Comparison of ENCODE assay signal across 8 mouse cellular contexts in the genomic region with DNA sequence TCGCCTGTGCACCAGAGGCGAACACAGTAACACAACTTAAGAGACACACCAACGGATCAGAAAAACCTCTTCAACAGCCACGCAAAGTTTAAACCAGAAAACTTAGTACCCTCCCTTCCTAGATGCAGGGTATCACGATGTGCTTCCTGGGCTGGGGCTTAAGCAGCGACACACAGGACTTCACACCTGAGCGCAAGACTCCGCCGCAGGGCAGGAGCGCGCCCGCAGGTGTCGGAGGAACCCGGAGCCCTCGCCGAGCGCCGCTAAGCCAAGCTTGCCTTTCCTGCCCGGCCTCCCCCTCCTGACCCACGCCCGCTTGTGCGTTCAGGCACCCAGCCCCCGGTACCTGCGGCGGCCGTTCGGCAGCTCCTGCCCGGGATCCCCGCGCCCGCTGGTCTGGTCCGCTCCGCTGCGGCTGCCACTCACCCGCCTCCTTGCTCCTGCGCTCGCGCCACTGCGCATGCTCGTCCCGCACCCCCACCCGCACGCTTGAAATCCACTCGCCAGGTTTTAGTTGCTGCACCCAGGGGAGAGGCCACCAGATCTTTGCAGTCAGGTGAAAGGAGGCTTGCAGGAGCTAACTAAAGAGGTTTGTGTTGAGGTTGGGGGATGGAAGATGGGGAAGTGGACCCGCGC. TPM values are rescaled to one million over a fixed set of nuclear protein-coding genes. Genes with fewer than 3 reads are reported as not detected.
A peak's percentile ranks its signal among the peaks of the same experiment; 100 is the strongest.
DNase-seq lines count a peak whose midpoint lies in the region; ATAC-seq and TF ChIP-seq lines count a peak whose summit lies in the region.

TSS of gene Pls1 (minus strand) at position 487 of the 636 bp plus-strand sequence.

- H3K9me3 ChIP-seq in forebrain, embryonic 11.5 days (ENCODE audit: control insufficient read depth, low read length) = no peaks in the 10 kb centered on the region
- no peaks in the 10 kb centered on the region for H3K9me3 ChIP-seq in heart, embryonic 15.5 days (replicated peaks)

- no peak within 1 kb of the TSS for H3K27ac ChIP-seq in forebrain, embryonic 11.5 days (ENCODE audit: low read depth, low read length)
- no peak within 1 kb of the TSS for H3K27ac ChIP-seq in heart, embryonic 15.5 days
- H3K27ac ChIP-seq in liver, adult 2 months (replicated peaks; ENCODE audit: insufficient read depth, low read depth, low read length) = no peak within 1 kb of the TSS

- peaks cover 4% of the 10 kb centered on the region for H3K27me3 ChIP-seq in forebrain, embryonic 11.5 days (ENCODE audit: control insufficient read depth, insufficient read depth, low read length)
- peaks cover 33% of the 10 kb centered on the region for H3K27me3 ChIP-seq in heart, embryonic 15.5 days
- no peaks in the 10 kb centered on the region for H3K27me3 ChIP-seq in liver, adult 2 months (ENCODE audit: control insufficient read depth, insufficient read depth, low read length)

- peak within 1 kb of the TSS; percentile 59 for H3K9ac ChIP-seq in forebrain, embryonic 11.5 days (ENCODE audit: low read length)
- H3K9ac ChIP-seq in heart, embryonic 15.5 days = peak within 1 kb of the TSS; percentile 68
- peak within 1 kb of the TSS; percentile 80 for H3K9ac ChIP-seq in liver, adult 2 months (ENCODE audit: low read depth, low read length)

- H3K36me3 ChIP-seq in forebrain, embryonic 11.5 days (ENCODE audit: control insufficient read depth, insufficient read depth, low read length) = no peaks in the 10 kb centered on the region
- H3K36me3 ChIP-seq in heart, embryonic 15.5 days = no peaks in the 10 kb centered on the region
- no peaks in the 10 kb centered on the region for H3K36me3 ChIP-seq in liver, adult 2 months (ENCODE audit: control insufficient read depth, insufficient read depth, low read length)

- under 1% methylated on average over 46 of the region's 46 CpGs for WGBS in forebrain, embryonic 11.5 days
- 1% methylated on average over 46 of the region's 46 CpGs for WGBS in heart, embryonic 15.5 days
- WGBS in liver, adult 2 months = 2% methylated on average over 46 of the region's 46 CpGs

- ATAC-seq in forebrain, embryonic 11.5 days (replicated peaks; ENCODE audit: low FRiP score) = peak; percentile 94
- ATAC-seq in heart, embryonic 15.5 days (replicated peaks; ENCODE audit: insufficient number of reproducible peaks, insufficient read depth, low FRiP score, low read depth) = peak; percentile 62; the same call in 1 of the 2 replicates

- H3K4me1 ChIP-seq in forebrain, embryonic 11.5 days (replicated peaks; ENCODE audit: control insufficient read depth, insufficient read depth, low read length) = no peaks in the 10 kb centered on the region
- H3K4me1 ChIP-seq in heart, embryonic 15.5 days (replicated peaks) = peaks cover 7% of the 10 kb centered on the region; the same call in 1 of the 2 replicates
- peaks cover 8% of the 10 kb centered on the region for H3K4me1 ChIP-seq in liver, adult 2 months (ENCODE audit: control insufficient read depth, insufficient read depth, low read length)

- TF ChIP-seq CTCF in brain, embryonic 14.5 days (IDR thresholded peaks at IDR 0.05; ENCODE audit: borderline replicate concordance, extremely low read depth, insufficient read depth, insufficient read length) = no peak
- no peak for TF ChIP-seq CTCF in liver, adult 2 months (IDR thresholded peaks at IDR 0.05; ENCODE audit: low read depth, low read length)

- 0 out of 2 replicates have a peak, but pooled peaks have one; percentile 14 for TF ChIP-seq POLR2A in brain, embryonic 14.5 days (IDR thresholded peaks at IDR 0.05; ENCODE audit: borderline replicate concordance, extremely low read depth, insufficient read depth, insufficient read length, poor library complexity, severe bottlenecking)
- 0 out of 2 replicates have a peak, but pooled peaks have one; percentile 5 for TF ChIP-seq POLR2A in liver, adult 2 months (IDR thresholded peaks at IDR 0.05; ENCODE audit: extremely low read depth, insufficient read depth, low read length)

- H3K4me2 ChIP-seq in forebrain, embryonic 11.5 days (ENCODE audit: low read depth, low read length, severe bottlenecking) = peak within 1 kb of the TSS; percentile 91
- peak within 1 kb of the TSS; percentile 99 for H3K4me2 ChIP-seq in heart, embryonic 15.5 days

- no peaks in the 10 kb centered on the region for H3K79me2 ChIP-seq in liver, adult 2 months (ENCODE audit: control insufficient read depth, insufficient read depth, low read length)

- peak; percentile 16 for DNase-seq in 3T3-L1 (ENCODE audit: low read depth, low spot score)
- peak; percentile 94 for DNase-seq in brain, embryonic 14.5 days (ENCODE audit: low read depth)
- peak; percentile 95 for DNase-seq in forebrain, embryonic 11.5 days (ENCODE audit: low spot score)
- DNase-seq in kidney, postnatal 10 days = peak; percentile 90
- peak; percentile 36 for DNase-seq in liver, adult 2 months (ENCODE audit: extremely low read depth, low read depth, low spot score)
- peak; percentile 83 for DNase-seq in naive thymus-derived CD4-positive, alpha-beta T cell, adult 2 months (ENCODE audit: low read depth)
- DNase-seq in spleen, postnatal 4 days (ENCODE audit: low spot score in 2 of 2) = peak; percentile 71 to 88

- H3K4me3 ChIP-seq in forebrain, embryonic 11.5 days (ENCODE audit: low read depth, low read length) = peak within 1 kb of the TSS; percentile 57
- peak within 1 kb of the TSS; percentile 76 for H3K4me3 ChIP-seq in heart, embryonic 15.5 days
- peak within 1 kb of the TSS; percentile 75 for H3K4me3 ChIP-seq in liver, adult 2 months (ENCODE audit: insufficient read depth, low read depth, low read length)

RNA-seq across cellular contexts. Expression of gene Pls1, which starts in this region (rescaled TPM):
- 0.67 and 1.6 TPM in 2 replicates for polyA plus RNA-seq in brain, embryonic 14.5 days (2012; rRNA removed)
- polyA plus RNA-seq in forebrain, embryonic 11.5 days (2014; fragmentation: Nextera tagmentation; extraction: Ambion mirVana) = 5.1 and 5.6 TPM in 2 replicates
- polyA plus RNA-seq in heart, embryonic 15.5 days (2015; fragmentation: Nextera tagmentation; extraction: Ambion mirVana) = 1.0 and 5.3 TPM in 2 replicates
- 0.47 and 2.2 TPM in 2 replicates for total RNA-seq in liver, adult 2 months (2014; rRNA removed)
- 0.44 and 0.56 TPM in 2 replicates for polyA plus RNA-seq in liver, adult 2 months (2012; rRNA removed)

Comparison
In these comparisons a context has a peak if more than half of its experiments do, and no peak if none do; other contexts are left out.
1. DNase-seq: peak in every context shown above with its lines; median percentile 95 in forebrain, embryonic 11.5 days; 94 in brain, embryonic 14.5 days; 90 in kidney, postnatal 10 days; 83 in naive thymus-derived CD4-positive, alpha-beta T cell, adult 2 months; 80 in spleen, postnatal 4 days; 36 in liver, adult 2 months; 16 in 3T3-L1.